Mouse (Mus musculus) MEL (cell line): ENCODE data around the gene Zfp961. TPM values are rescaled to one million over a fixed set of nuclear protein-coding genes. Genes with fewer than 3 reads are reported as not detected.
A peak's percentile ranks its signal among the peaks of the same experiment; 100 is the strongest.

Experiments
- BHLHE40 ChIP-seq: IDR thresholded peaks from 2 replicates; pipeline ENCODE4 v1.6.1; 2012; ENCODE audit warnings: low read depth, mild to moderate bottlenecking, inconsistent platforms, low read length, improper control_type of control experiment, borderline replicate concordance
- CHD1 ChIP-seq: IDR thresholded peaks from 2 replicates; pipeline ENCODE4 v1.6.1; 2012; ENCODE audit warnings: low read depth, mild to moderate bottlenecking, inconsistent platforms, low read length, improper control_type of control experiment
- CTCF ChIP-seq, 3 experiments: IDR thresholded peaks in 2 of 3; conservative IDR thresholded peaks in 1 of 3; 2 replicates each; pipeline ENCODE4 v1.5.1; 2011 to 2012; ENCODE audit warnings: low read length in 3 of 3, low read depth in 2 of 3, mild to moderate bottlenecking in 2 of 3, improper control_type of control experiment in 1 of 3, inconsistent platforms in 1 of 3, mixed read lengths in 1 of 3, moderate library complexity in 1 of 3; ENCODE audit not compliant: control insufficient read depth in 1 of 3, insufficient read depth in 1 of 3, poor library complexity in 1 of 3, severe bottlenecking in 1 of 3
- ELF1 ChIP-seq: IDR thresholded peaks from 2 replicates; pipeline ENCODE4 v1.6.1; 2014; ENCODE audit warnings: low read depth, mild to moderate bottlenecking, inconsistent platforms, low read length, improper control_type of control experiment, moderate library complexity
- GABPA ChIP-seq: IDR thresholded peaks from 2 replicates; pipeline ENCODE4 v1.6.1; 2012; ENCODE audit warnings: low read depth, mild to moderate bottlenecking, inconsistent platforms, low read length, improper control_type of control experiment, moderate library complexity
- GATA1 ChIP-seq: IDR thresholded peaks from 2 replicates; pipeline ENCODE4 v1.6.1; 2011; ENCODE audit warnings: low read depth, low read length, improper control_type of control experiment
- HCFC1 ChIP-seq: IDR thresholded peaks from 2 replicates; pipeline ENCODE4 v1.6.1; 2012; ENCODE audit warnings: low read depth, mild to moderate bottlenecking, inconsistent platforms, low read length, improper control_type of control experiment, moderate library complexity
- KAT2A ChIP-seq: conservative IDR thresholded peaks from 2 replicates; pipeline ENCODE4 v1.6.1; 2012; ENCODE audit warnings: low read depth, low read length, improper control_type of control experiment, inconsistent platforms
- MEF2A ChIP-seq: IDR thresholded peaks from 2 replicates; pipeline ENCODE4 v1.6.1; 2014; ENCODE audit warnings: low read depth, mild to moderate bottlenecking, inconsistent platforms, low read length, improper control_type of control experiment; ENCODE audit not compliant: poor library complexity, insufficient replicate concordance, severe bottlenecking; ENCODE audit errors: extremely low read depth
- MXI1 ChIP-seq: IDR thresholded peaks from 2 replicates; pipeline ENCODE4 v1.6.1; 2011; ENCODE audit warnings: mild to moderate bottlenecking, low read depth, low read length, improper control_type of control experiment
- MYB ChIP-seq: IDR thresholded peaks from 2 replicates; pipeline ENCODE4 v1.6.1; 2011; ENCODE audit warnings: mild to moderate bottlenecking, low read depth, low read length, improper control_type of control experiment
- POLR2A ChIP-seq, 2 experiments: IDR thresholded peaks; 2 replicates each; pipeline ENCODE4 v1.6.1; 2011 to 2012; ENCODE audit warnings: low read length in 2 of 2, mild to moderate bottlenecking in 2 of 2, control low read depth in 1 of 2, improper control_type of control experiment in 1 of 2, low read depth in 1 of 2, moderate library complexity in 1 of 2; ENCODE audit not compliant: control insufficient read depth in 1 of 2, insufficient read depth in 1 of 2, poor library complexity in 1 of 2
- POLR2AphosphoS5 ChIP-seq: IDR thresholded peaks from 2 replicates; pipeline ENCODE4 v1.6.1; 2012; ENCODE audit warnings: low read depth, borderline replicate concordance, mild to moderate bottlenecking, inconsistent platforms, low read length, moderate library complexity, mixed read lengths
- RCOR1 ChIP-seq: IDR thresholded peaks from 2 replicates; pipeline ENCODE4 v1.6.1; 2012; ENCODE audit warnings: low read depth, mild to moderate bottlenecking, inconsistent platforms, low read length, improper control_type of control experiment
- SIN3A ChIP-seq: IDR thresholded peaks from 2 replicates; pipeline ENCODE4 v1.6.1; 2012; ENCODE audit warnings: low read length, improper control_type of control experiment, inconsistent platforms
- SMC3 ChIP-seq: IDR thresholded peaks from 2 replicates; pipeline ENCODE4 v1.6.1; 2011; ENCODE audit warnings: low read depth, low read length, improper control_type of control experiment
- TAL1 ChIP-seq: IDR thresholded peaks from 2 replicates; pipeline ENCODE4 v1.6.1; 2012; ENCODE audit warnings: mild to moderate bottlenecking, inconsistent platforms, low read length, moderate library complexity, mixed read lengths
- TBP ChIP-seq: IDR thresholded peaks from 2 replicates; pipeline ENCODE4 v1.8.0; 2011; ENCODE audit warnings: low read depth, low read length, improper control_type of control experiment
- TCF12 ChIP-seq: IDR thresholded peaks from 2 replicates; pipeline ENCODE4 v1.6.1; 2014; ENCODE audit warnings: low read depth, mild to moderate bottlenecking, inconsistent platforms, low read length, improper control_type of control experiment, moderate library complexity
- USF2 ChIP-seq, 2 experiments: IDR thresholded peaks; 2 replicates each; pipeline ENCODE4 v1.6.1; 2011 to 2012; ENCODE audit warnings: improper control_type of control experiment in 2 of 2, low read length in 2 of 2, borderline replicate concordance in 1 of 2, inconsistent platforms in 1 of 2, low read depth in 1 of 2, mild to moderate bottlenecking in 1 of 2; ENCODE audit not compliant: insufficient read depth in 1 of 2
- ZC3H11A ChIP-seq: IDR thresholded peaks from 2 replicates; pipeline ENCODE4 v1.6.1; 2012; ENCODE audit warnings: low read depth, mild to moderate bottlenecking, inconsistent platforms, low read length, improper control_type of control experiment
- ZKSCAN1 ChIP-seq: IDR thresholded peaks from 2 replicates; pipeline ENCODE4 v1.6.1; 2012; ENCODE audit warnings: low read depth, mild to moderate bottlenecking, inconsistent platforms, low read length, improper control_type of control experiment, moderate library complexity
- ZMIZ1 ChIP-seq: IDR thresholded peaks from 2 replicates; pipeline ENCODE4 v1.6.1; 2012; ENCODE audit warnings: low read depth, mild to moderate bottlenecking, inconsistent platforms, low read length, improper control_type of control experiment, moderate library complexity
- ZNF384 ChIP-seq: IDR thresholded peaks from 2 replicates; pipeline ENCODE4 v1.6.1; 2012; ENCODE audit warnings: low read depth, mild to moderate bottlenecking, inconsistent platforms, low read length, improper control_type of control experiment
- polyA plus RNA-seq, 2 experiments: library from polyadenylated mRNA; stranded (reverse) in 1 of 2; unstranded in 1 of 2; fragments of >175 nt in 1 of 2; fragments of >200 nt in 1 of 2; gene quantifications; 2 replicates each; pipeline versions ENCODE4 v1.2.1 to v1.2.4; 2012; ENCODE audit warnings: low replicate concordance in 2 of 2, low read depth in 1 of 2; ENCODE audit not compliant: insufficient read length in 2 of 2, insufficient read depth in 1 of 2, missing spikeins in 1 of 2
- total RNA-seq: library from RNA; depleted of rRNA; stranded (reverse); fragments of 300-350 nt; gene quantifications from 2 replicates; pipeline ENCODE4 v1.2.3, GENCODE M21; 2012

The Zfp961 gene
- total and polyA plus RNA-seq, 3 experiments, result 26.1 to 30.6 TPM; not detected in 1

- peak; percentile 87 for TF ChIP-seq MEF2A
- TF ChIP-seq CHD1, result no peak
- TF ChIP-seq CTCF (IDR thresholded peaks at IDR 0.05 in 2 of 3, conservative IDR thresholded peaks at IDR 0.05 in 1 of 3; ENCODE audit: control insufficient read depth in 1 of 3, insufficient read depth in 1 of 3, low read depth in 2 of 3, low read length in 3 of 3, poor library complexity in 1 of 3, severe bottlenecking in 1 of 3), result no peak
- no peak; the same call in 1 of the 2 replicates for TF ChIP-seq GABPA
- TF ChIP-seq GATA1, result peak; percentile 92
- TF ChIP-seq MYB, result peak; percentile 93
- no peak for TF ChIP-seq ZNF384
- TF ChIP-seq ZKSCAN1, result no peak
- TF ChIP-seq POLR2AphosphoS5, result peak; percentile 44; the same call in 1 of the 2 replicates
- 0 out of 2 replicates have a peak, but pooled peaks have one; percentile 30 for TF ChIP-seq KAT2A
- peak; percentile 68; the same call in 1 of the 2 replicates for TF ChIP-seq ZMIZ1
- no peak for TF ChIP-seq RCOR1
- no peak; the same call in 1 of the 2 replicates for TF ChIP-seq HCFC1
- no peak for TF ChIP-seq SMC3
- peak in 1 of 2 experiments; percentile 91; a peak in 3 of 4 replicates for TF ChIP-seq POLR2A (IDR thresholded peaks at IDR 0.05; ENCODE audit: control insufficient read depth in 1 of 2, insufficient read depth in 1 of 2, low read depth in 1 of 2, low read length in 2 of 2, poor library complexity in 1 of 2)
- TF ChIP-seq USF2 (IDR thresholded peaks at IDR 0.05; ENCODE audit: borderline replicate concordance in 1 of 2, insufficient read depth in 1 of 2, low read depth in 1 of 2, low read length in 2 of 2), result no peak
- TF ChIP-seq TAL1, result peak; percentile 96
- TF ChIP-seq ZC3H11A, result no peak
- no peak; the same call in none of the 2 replicates for TF ChIP-seq SIN3A
- TF ChIP-seq ELF1, result no peak
- peak; percentile 93 for TF ChIP-seq TCF12
- no peak for TF ChIP-seq MXI1
- no peak for TF ChIP-seq BHLHE40
- TF ChIP-seq TBP, result peak; percentile 96
- TF ChIP-seq, all 39 proteins: peak for 14
These were observed 43.0 kb upstream of the Zfp961 start (continued) for GRCm38 (mm10) chr8:71907798-71908257.
